ENCODE assay signal across 8 mouse cellular contexts in genomic region chr8:115159208-115159607, GRCm38 (mm10).
DNase-seq lines count a peak whose midpoint lies in the region; ATAC-seq and TF ChIP-seq lines count a peak whose summit lies in the region.

No protein-coding gene starts in this region.

- DNase-seq in gastrocnemius, adult 2 months = peak; percentile 35
- DNase-seq in gastrocnemius, adult 8-10 months (ENCODE audit: low spot score in 2 of 2) = no peak
- DNase-seq in cerebellum, adult 18-20 months = peak; percentile 53 to 62
- DNase-seq in forebrain, postnatal 0 days = no peak
- peak; percentile 52 for DNase-seq in induced T-regulatory cell, adult 2 months (ENCODE audit: low read depth)
- DNase-seq in right cerebral cortex, postnatal 25 days = peak; percentile 38
- no peak for DNase-seq in frontal cortex, postnatal 14 days (ENCODE audit: low spot score in 2 of 2)

- peak overlapping the region; percentile 80 for H3K4me3 ChIP-seq in gastrocnemius, adult 2 months
- peak overlapping the region; percentile 9; the same call in 1 of the 2 replicates for H3K4me3 ChIP-seq in forebrain, postnatal 0 days (ENCODE audit: low read depth, low read length)
- peak overlapping the region; percentile 42 for H3K4me3 ChIP-seq in lung, embryonic 16.5 days (ENCODE audit: low read length)

- H3K9me3 ChIP-seq in forebrain, postnatal 0 days (ENCODE audit: low read length) = no peaks in the 10 kb centered on the region
- H3K9me3 ChIP-seq in lung, embryonic 16.5 days (ENCODE audit: control insufficient read depth, low read length) = no peaks in the 10 kb centered on the region

- WGBS in forebrain, postnatal 0 days = 3% methylated on average over 18 of the region's 18 CpGs
- WGBS in lung, embryonic 16.5 days = 9% methylated on average over 18 of the region's 18 CpGs

- H3K4me2 ChIP-seq in forebrain, postnatal 0 days (ENCODE audit: low read depth) = peak overlapping the region; percentile 44
- H3K4me2 ChIP-seq in lung, embryonic 16.5 days (ENCODE audit: low read depth, low read length) = peak overlapping the region; percentile 70

- H3K36me3 ChIP-seq in forebrain, postnatal 0 days (ENCODE audit: insufficient read depth) = no peaks in the 10 kb centered on the region
- no peaks in the 10 kb centered on the region for H3K36me3 ChIP-seq in lung, embryonic 16.5 days (ENCODE audit: control insufficient read depth, insufficient read depth, low read length)

- H3K9ac ChIP-seq in forebrain, postnatal 0 days = no peak overlapping the region
- peak overlapping the region; percentile 51 for H3K9ac ChIP-seq in lung, embryonic 16.5 days (ENCODE audit: low read length)

- peaks cover 39% of the 10 kb centered on the region for H3K27me3 ChIP-seq in forebrain, postnatal 0 days (ENCODE audit: insufficient read depth, low read length)
- H3K27me3 ChIP-seq in lung, embryonic 16.5 days (ENCODE audit: control insufficient read depth, insufficient read depth, low read depth, low read length) = no peaks in the 10 kb centered on the region

- intact Hi-C loops in gastrocnemius, adult 2 months (cut with DNase I) = no loop called here

- peak overlapping the region; percentile 71 for H3K27ac ChIP-seq in gastrocnemius, adult 2 months
- H3K27ac ChIP-seq in forebrain, postnatal 0 days (ENCODE audit: low read depth, low read length) = no peak overlapping the region
- H3K27ac ChIP-seq in lung, embryonic 16.5 days (ENCODE audit: low read length) = peak overlapping the region; percentile 76

- ATAC-seq in forebrain, postnatal 0 days = no peak
- peak; percentile 34; the same call in 1 of the 2 replicates for ATAC-seq in lung, embryonic 16.5 days (ENCODE audit: low read depth)

- H3K4me1 ChIP-seq in forebrain, postnatal 0 days (ENCODE audit: insufficient read depth) = 0 out of 2 replicates have a peak, but pooled peaks cover 6% of the 10 kb centered on the region
- peaks cover 22% of the 10 kb centered on the region for H3K4me1 ChIP-seq in lung, embryonic 16.5 days (replicated peaks; ENCODE audit: control insufficient read depth, insufficient read depth, low read length)

- no peak for TF ChIP-seq CTCF in gastrocnemius, adult 2 months (IDR thresholded peaks at IDR 0.05)
- TF ChIP-seq CTCF in forebrain, postnatal 0 days (IDR thresholded peaks at IDR 0.05; ENCODE audit: low read depth) = no peak

Comparison
In these comparisons a context has a peak if more than half of its experiments do, and no peak if none do; other contexts are left out.
1. DNase-seq: peak in gastrocnemius, adult 2 months (single experiment), cerebellum, adult 18-20 months (2 of 2), induced T-regulatory cell, adult 2 months (single experiment) and right cerebral cortex, postnatal 25 days (single experiment); none in gastrocnemius, adult 8-10 months (0 of 2), forebrain, postnatal 0 days (single experiment) and frontal cortex, postnatal 14 days (0 of 2).
2. H3K4me3 ChIP-seq: peak in every context shown above with its lines; median percentile 80 in gastrocnemius, adult 2 months; 42 in lung, embryonic 16.5 days; 9 in forebrain, postnatal 0 days.